Mouse (Mus musculus): ENCODE results near the gene Taf3. TPM values are rescaled to one million over a fixed set of nuclear protein-coding genes. Genes with fewer than 3 reads are reported as not detected.

Taf3 gene
- polyA plus RNA-seq, 1 experiment from 2014 or later: 13.9 TPM

GRCm38 (mm10) chr2:9879493-9879892 is 168.9 kb downstream of the Taf3 start:
- peak overlapping the region; percentile 81 for H3K27ac ChIP-seq (ENCODE audit: low read length)
- 0% methylated on average over 21 of the region's 21 CpGs for WGBS

GRCm38 (mm10) chr2:9879092-9879491 is 169.3 kb downstream of the Taf3 start:
- peaks cover 17% of the 10 kb centered on the region; the same call in 1 of the 2 replicates for H3K4me1 ChIP-seq (ENCODE audit: control insufficient read depth, insufficient read depth, low read length)
- 0 out of 2 replicates have a peak overlapping the region, but pooled peaks have one; percentile 38 for H3K9ac ChIP-seq (ENCODE audit: low read depth, low read length)
- H3K36me3 ChIP-seq (ENCODE audit: control insufficient read depth, insufficient read depth, low read length): no peaks in the 10 kb centered on the region
- peak overlapping the region; percentile 47 for H3K4me3 ChIP-seq (ENCODE audit: low read depth, low read length)
- peak; percentile 2; the same call in 1 of the 2 replicates for ATAC-seq
- H3K27me3 ChIP-seq (ENCODE audit: control insufficient read depth, insufficient read depth, low read depth, low read length): peaks cover 13% of the 10 kb centered on the region
- under 1% methylated on average over 22 of the region's 22 CpGs for WGBS
- peak overlapping the region; percentile 81 for H3K27ac ChIP-seq (ENCODE audit: low read length)
- H3K9me3 ChIP-seq (replicated peaks; ENCODE audit: control insufficient read depth, low read length, poor library complexity, severe bottlenecking): no peaks in the 10 kb centered on the region
- H3K4me2 ChIP-seq (ENCODE audit: low read length): peak overlapping the region; percentile 68

More at GRCm38 (mm10) chr2:9879493-9879892, 168.9 kb downstream of the Taf3 start:
- 0 out of 2 replicates have a peak overlapping the region, but pooled peaks have one; percentile 38 for H3K9ac ChIP-seq (ENCODE audit: low read depth, low read length)
- H3K4me1 ChIP-seq (ENCODE audit: control insufficient read depth, insufficient read depth, low read length): peaks cover 16% of the 10 kb centered on the region; the same call in 1 of the 2 replicates
- peak overlapping the region; percentile 68 for H3K4me2 ChIP-seq (ENCODE audit: low read length)
- H3K9me3 ChIP-seq (replicated peaks; ENCODE audit: control insufficient read depth, low read length, poor library complexity, severe bottlenecking): no peaks in the 10 kb centered on the region
- no peaks in the 10 kb centered on the region for H3K36me3 ChIP-seq (ENCODE audit: control insufficient read depth, insufficient read depth, low read length)
- peak overlapping the region; percentile 47 for H3K4me3 ChIP-seq (ENCODE audit: low read depth, low read length)
- peak; percentile 90 for ATAC-seq
- peaks cover 13% of the 10 kb centered on the region for H3K27me3 ChIP-seq (ENCODE audit: control insufficient read depth, insufficient read depth, low read depth, low read length)

GRCm38 (mm10) chr2:9878564-9879081 is 169.8 kb downstream of the Taf3 start:
- WGBS: under 1% methylated on average over 31 of the region's 33 CpGs
- Histone ChIP-seq H3K27ac (ENCODE audit: low read length) (peak overlapping the region; percentile 81), H3K9ac (ENCODE audit: low read depth, low read length) (peak overlapping the region; percentile 67), H3K4me2 (ENCODE audit: low read length) (peak overlapping the region; percentile 68), H3K36me3 (ENCODE audit: control insufficient read depth, insufficient read depth, low read length) (no peaks in the 10 kb centered on the region), H3K27me3 (ENCODE audit: control insufficient read depth, insufficient read depth, low read depth, low read length) (peaks cover 15% of the 10 kb centered on the region), H3K4me1 (ENCODE audit: control insufficient read depth, insufficient read depth, low read length) (peaks cover 17% of the 10 kb centered on the region; the same call in 1 of the 2 replicates), H3K4me3 (ENCODE audit: low read depth, low read length) (peak overlapping the region; percentile 47), H3K9me3 (replicated peaks; ENCODE audit: control insufficient read depth, low read length, poor library complexity, severe bottlenecking) (no peaks in the 10 kb centered on the region)
- peak; percentile 27; the same call in 1 of the 2 replicates for ATAC-seq

GRCm38 (mm10) chr2:9877966-9878563 is 170.3 kb downstream of the Taf3 start:
- Histone ChIP-seq H3K4me1 (ENCODE audit: control insufficient read depth, insufficient read depth, low read length) (peaks cover 17% of the 10 kb centered on the region; the same call in 1 of the 2 replicates), H3K4me2 (ENCODE audit: low read length) (peak overlapping the region; percentile 68), H3K4me3 (ENCODE audit: low read depth, low read length) (peak overlapping the region; percentile 47), H3K9me3 (replicated peaks; ENCODE audit: control insufficient read depth, low read length, poor library complexity, severe bottlenecking) (no peaks in the 10 kb centered on the region), H3K27ac (ENCODE audit: low read length) (peak overlapping the region; percentile 81), H3K9ac (ENCODE audit: low read depth, low read length) (peak overlapping the region; percentile 67), H3K36me3 (ENCODE audit: control insufficient read depth, insufficient read depth, low read length) (no peaks in the 10 kb centered on the region), H3K27me3 (ENCODE audit: control insufficient read depth, insufficient read depth, low read depth, low read length) (peaks cover 18% of the 10 kb centered on the region)
- ATAC-seq: no peak
- under 1% methylated on average over 19 of the region's 19 CpGs for WGBS

- no peaks in the 10 kb centered on the region for H3K36me3 ChIP-seq (ENCODE audit: control insufficient read depth, insufficient read depth, low read length)
- peaks cover 21% of the 10 kb centered on the region for H3K27me3 ChIP-seq (ENCODE audit: control insufficient read depth, insufficient read depth, low read depth, low read length)
- peaks cover 15% of the 10 kb centered on the region; the same call in 1 of the 2 replicates for H3K4me1 ChIP-seq (ENCODE audit: control insufficient read depth, insufficient read depth, low read length)
- H3K4me3 ChIP-seq (ENCODE audit: low read depth, low read length): peak overlapping the region; percentile 47
- H3K27ac ChIP-seq (ENCODE audit: low read length): peak overlapping the region; percentile 81
- no peak for ATAC-seq
- H3K9me3 ChIP-seq (replicated peaks; ENCODE audit: control insufficient read depth, low read length, poor library complexity, severe bottlenecking): no peaks in the 10 kb centered on the region
- peak overlapping the region; percentile 67 for H3K9ac ChIP-seq (ENCODE audit: low read depth, low read length)
- H3K4me2 ChIP-seq (ENCODE audit: low read length): peak overlapping the region; percentile 68
- under 1% methylated on average over 35 of the region's 35 CpGs for WGBS
These were observed 171.1 kb downstream of the Taf3 start for GRCm38 (mm10) chr2:9877326-9877690.

- Histone ChIP-seq H3K4me2 (ENCODE audit: low read length) (peak overlapping the region; percentile 68), H3K9me3 (replicated peaks; ENCODE audit: control insufficient read depth, low read length, poor library complexity, severe bottlenecking) (no peaks in the 10 kb centered on the region), H3K27ac (ENCODE audit: low read length) (peak overlapping the region; percentile 81), H3K27me3 (ENCODE audit: control insufficient read depth, insufficient read depth, low read depth, low read length) (peaks cover 24% of the 10 kb centered on the region), H3K4me1 (ENCODE audit: control insufficient read depth, insufficient read depth, low read length) (peaks cover 14% of the 10 kb centered on the region; the same call in 1 of the 2 replicates), H3K4me3 (ENCODE audit: low read depth, low read length) (peak overlapping the region; percentile 47), H3K9ac (ENCODE audit: low read depth, low read length) (peak overlapping the region; percentile 67), H3K36me3 (ENCODE audit: control insufficient read depth, insufficient read depth, low read length) (no peaks in the 10 kb centered on the region)
- WGBS: 3% methylated on average over 31 of the region's 31 CpGs
- ATAC-seq: no peak
These were observed 171.6 kb downstream of the Taf3 start for GRCm38 (mm10) chr2:9876621-9877325.

- Histone ChIP-seq H3K4me1 (ENCODE audit: control insufficient read depth, insufficient read depth, low read length) (peaks cover 12% of the 10 kb centered on the region; the same call in 1 of the 2 replicates), H3K27me3 (ENCODE audit: control insufficient read depth, insufficient read depth, low read depth, low read length) (peaks cover 33% of the 10 kb centered on the region), H3K9me3 (replicated peaks; ENCODE audit: control insufficient read depth, low read length, poor library complexity, severe bottlenecking) (no peaks in the 10 kb centered on the region), H3K4me3 (ENCODE audit: low read depth, low read length) (peak overlapping the region; percentile 47), H3K27ac (ENCODE audit: low read length) (peak overlapping the region; percentile 81), H3K9ac (ENCODE audit: low read depth, low read length) (peak overlapping the region; percentile 67), H3K4me2 (ENCODE audit: low read length) (peak overlapping the region; percentile 68), H3K36me3 (ENCODE audit: control insufficient read depth, insufficient read depth, low read length) (no peaks in the 10 kb centered on the region)
- WGBS: 6% methylated on average over 12 of the region's 12 CpGs
- ATAC-seq: no peak
These were observed 172.6 kb downstream of the Taf3 start for GRCm38 (mm10) chr2:9875676-9876357.

- peak overlapping the region; percentile 68 for H3K4me2 ChIP-seq (ENCODE audit: low read length)
- H3K9ac ChIP-seq (ENCODE audit: low read depth, low read length): peak overlapping the region; percentile 67
These were observed 173.2 kb downstream of the Taf3 start for GRCm38 (mm10) chr2:9875220-9875619.

More at GRCm38 (mm10) chr2:9875220-9875619, 173.2 kb downstream of the Taf3 start:
- peak overlapping the region; percentile 81 for H3K27ac ChIP-seq (ENCODE audit: low read length)
- H3K9me3 ChIP-seq (replicated peaks; ENCODE audit: control insufficient read depth, low read length, poor library complexity, severe bottlenecking): no peaks in the 10 kb centered on the region
- peaks cover 35% of the 10 kb centered on the region for H3K27me3 ChIP-seq (ENCODE audit: control insufficient read depth, insufficient read depth, low read depth, low read length)
- H3K4me3 ChIP-seq (ENCODE audit: low read depth, low read length): peak overlapping the region; percentile 47
- no peaks in the 10 kb centered on the region for H3K36me3 ChIP-seq (ENCODE audit: control insufficient read depth, insufficient read depth, low read length)
- H3K4me1 ChIP-seq (ENCODE audit: control insufficient read depth, insufficient read depth, low read length): peaks cover 12% of the 10 kb centered on the region; the same call in 1 of the 2 replicates
- 1% methylated on average over 4 of the region's 4 CpGs for WGBS
- ATAC-seq: no peak

All from midbrain, embryonic 16.5 days (tissue).